Mouse (Mus musculus): ENCODE data around the gene Siae. TPM values are rescaled to one million over a fixed set of nuclear protein-coding genes. Genes with fewer than 3 reads are reported as not detected.

The Siae gene
- total RNA-seq, 1 experiment from 2014 or later: 12.2 TPM

GRCm38 (mm10) chr9:37568605-37569214 lies 13.2 kb downstream of the Siae start:
- no peak for ATAC-seq (replicated peaks; ENCODE audit: low read depth, poor library complexity, severe bottlenecking)

- ATAC-seq (replicated peaks; ENCODE audit: low read depth, poor library complexity, severe bottlenecking): no peak
Observed at GRCm38 (mm10) chr9:37569231-37569835, 13.8 kb downstream of the Siae start.

- ATAC-seq (replicated peaks; ENCODE audit: low read depth, poor library complexity, severe bottlenecking): peak; percentile 12
Observed at GRCm38 (mm10) chr9:37572204-37572876, 16.8 kb downstream of the Siae start.

- ATAC-seq (replicated peaks; ENCODE audit: low read depth, poor library complexity, severe bottlenecking): peak; percentile 88
Observed at GRCm38 (mm10) chr9:37576436-37576930, 21.0 kb downstream of the Siae start.

GRCm38 (mm10) chr9:37583594-37583993 lies 28.1 kb downstream of the Siae start:
- ATAC-seq (replicated peaks; ENCODE audit: low read depth, poor library complexity, severe bottlenecking): no peak

GRCm38 (mm10) chr9:37586718-37587117 lies 31.2 kb downstream of the Siae start:
- no peak for ATAC-seq (replicated peaks; ENCODE audit: low read depth, poor library complexity, severe bottlenecking)

GRCm38 (mm10) chr9:37590381-37590780 lies 34.9 kb downstream of the Siae start:
- peak; percentile 43; the same call in 1 of the 2 replicates for ATAC-seq (replicated peaks; ENCODE audit: low read depth, poor library complexity, severe bottlenecking)

- peak; percentile 26 for ATAC-seq (replicated peaks; ENCODE audit: low read depth, poor library complexity, severe bottlenecking)
Observed at GRCm38 (mm10) chr9:37592025-37592424, 36.5 kb downstream of the Siae start.

GRCm38 (mm10) chr9:37592633-37593032 lies 37.1 kb downstream of the Siae start:
- ATAC-seq (replicated peaks; ENCODE audit: low read depth, poor library complexity, severe bottlenecking): peak; percentile 41

GRCm38 (mm10) chr9:37593690-37594089 lies 38.2 kb downstream of the Siae start:
- ATAC-seq (replicated peaks; ENCODE audit: low read depth, poor library complexity, severe bottlenecking): no peak

- ATAC-seq (replicated peaks; ENCODE audit: low read depth, poor library complexity, severe bottlenecking): no peak
Observed at GRCm38 (mm10) chr9:37595570-37595969, 40.1 kb downstream of the Siae start.

GRCm38 (mm10) chr9:37598637-37599036 lies 43.1 kb downstream of the Siae start:
- ATAC-seq (replicated peaks; ENCODE audit: low read depth, poor library complexity, severe bottlenecking): peak; percentile 67; the same call in 1 of the 2 replicates

- peak; percentile 43; the same call in 1 of the 2 replicates for ATAC-seq (replicated peaks; ENCODE audit: low read depth, poor library complexity, severe bottlenecking)
Observed at GRCm38 (mm10) chr9:37600538-37601205, 45.2 kb downstream of the Siae start.

GRCm38 (mm10) chr9:37605089-37605488 lies 49.6 kb downstream of the Siae start:
- no peak for ATAC-seq (replicated peaks; ENCODE audit: low read depth, poor library complexity, severe bottlenecking)

GRCm38 (mm10) chr9:37609558-37609957 lies 54.1 kb downstream of the Siae start:
- no peak for ATAC-seq (replicated peaks; ENCODE audit: low read depth, poor library complexity, severe bottlenecking)

- ATAC-seq (replicated peaks; ENCODE audit: low read depth, poor library complexity, severe bottlenecking): peak; percentile 93
Observed at GRCm38 (mm10) chr9:37613182-37613910, 57.8 kb downstream of the Siae start, which contains the start of gene Spa17. Gene Spa17 (minus strand): TSS chr9:37613722.

GRCm38 (mm10) chr9:37613911-37614280 lies 58.4 kb downstream of the Siae start:
- ATAC-seq (replicated peaks; ENCODE audit: low read depth, poor library complexity, severe bottlenecking): peak; percentile 12

- no peak for ATAC-seq (replicated peaks; ENCODE audit: low read depth, poor library complexity, severe bottlenecking)
Observed at GRCm38 (mm10) chr9:37614316-37614715, 58.8 kb downstream of the Siae start.

GRCm38 (mm10) chr9:37615220-37615619 lies 59.7 kb downstream of the Siae start:
- ATAC-seq (replicated peaks; ENCODE audit: low read depth, poor library complexity, severe bottlenecking): no peak

- peak; percentile 36; the same call in 1 of the 2 replicates for ATAC-seq (replicated peaks; ENCODE audit: low read depth, poor library complexity, severe bottlenecking)
Observed at GRCm38 (mm10) chr9:37616770-37617169, 61.3 kb downstream of the Siae start.

Data from common myeloid progenitor, adult 5-6 weeks (primary cell).